Mouse (Mus musculus) ES-CJ7 (cell line): Measurements from ENCODE around the gene Irx4.

ENCODE experiments used
- DNase-seq: peaks from one replicate; pipeline ENCODE4 v3.0.0; 2011; ENCODE audit warnings: low read depth, low spot score

Gene Irx4

DNA sequence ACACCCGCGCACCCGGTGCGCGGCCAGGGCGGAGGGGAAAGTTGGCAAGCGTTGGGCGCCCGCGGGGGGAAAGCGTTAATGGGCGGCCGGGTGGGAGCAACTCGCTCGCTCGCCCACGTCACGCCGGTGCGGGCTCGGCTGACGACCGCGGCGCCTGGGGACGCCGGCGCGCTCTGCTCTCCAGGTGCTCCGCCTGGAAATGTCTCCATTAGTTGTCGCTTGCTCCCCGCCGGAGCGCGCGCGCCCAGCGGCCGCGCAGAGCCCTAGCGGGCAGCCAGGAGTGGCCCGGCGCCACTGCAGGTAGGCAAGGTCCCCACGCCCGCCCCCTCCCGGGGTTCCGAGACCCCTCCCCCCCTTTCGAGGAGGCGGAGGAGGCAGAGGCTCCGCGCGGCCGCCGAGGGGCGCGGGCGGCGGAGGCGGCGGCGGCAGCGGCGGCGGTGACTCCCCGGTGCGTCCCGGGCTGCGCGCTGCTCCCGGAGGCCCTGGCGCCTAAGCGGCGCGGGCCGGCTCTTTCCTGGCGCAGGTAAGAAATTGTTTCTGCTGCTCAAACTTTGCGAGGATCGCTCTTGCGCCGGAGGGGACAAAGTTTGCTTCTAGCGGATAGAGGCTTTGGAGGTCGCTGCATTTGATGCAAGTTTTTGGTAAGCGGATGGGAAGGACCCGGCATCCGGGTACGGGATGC is at the start of gene Irx4:
Gene Irx4, plus strand, starts transcription at position 126 of the 682 bp plus-strand sequence.
- peak; percentile 10 for DNase-seq

DNA sequence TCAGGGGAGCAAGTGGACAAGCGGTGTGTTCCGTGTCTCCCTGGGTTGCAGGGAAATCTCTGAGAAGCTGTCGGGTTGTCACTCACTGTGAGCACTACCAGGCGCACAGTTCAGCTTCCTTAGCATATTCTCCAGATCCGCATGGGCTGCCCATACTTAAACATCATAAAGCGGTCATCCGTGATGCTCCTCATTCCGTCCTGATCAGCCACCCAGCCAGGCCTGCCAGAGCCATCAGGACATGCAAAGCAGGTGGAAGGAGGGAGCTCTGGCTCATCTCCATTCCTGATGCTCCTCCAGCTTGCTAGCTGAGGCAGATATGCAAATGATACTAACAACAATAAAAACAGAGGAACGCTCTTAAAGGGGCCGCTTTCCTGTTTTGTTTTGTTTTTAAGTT is 46.0 kb upstream of the Irx4 start:
- no peak for DNase-seq

DNA sequence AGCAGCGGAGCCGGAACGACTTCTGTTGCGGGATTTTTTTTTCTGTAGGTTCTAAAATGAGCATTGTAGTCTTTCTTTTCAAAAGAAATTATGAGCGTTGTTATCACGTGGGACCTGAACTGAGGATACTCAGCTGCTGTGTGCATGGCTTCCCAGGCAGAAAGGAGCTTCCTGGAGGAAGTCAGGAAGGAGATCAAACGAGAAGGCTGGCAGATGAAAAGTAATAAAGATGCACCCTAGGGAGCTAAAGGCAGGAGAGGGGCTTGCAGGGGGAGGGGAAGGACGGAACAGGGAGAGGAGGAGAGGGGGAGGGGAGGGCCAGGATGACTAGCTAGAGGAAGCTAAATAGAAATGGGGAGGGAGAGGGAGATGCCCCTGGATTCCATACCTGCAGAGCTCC is 23.8 kb upstream of the Irx4 start:
- no peak for DNase-seq

DNA sequence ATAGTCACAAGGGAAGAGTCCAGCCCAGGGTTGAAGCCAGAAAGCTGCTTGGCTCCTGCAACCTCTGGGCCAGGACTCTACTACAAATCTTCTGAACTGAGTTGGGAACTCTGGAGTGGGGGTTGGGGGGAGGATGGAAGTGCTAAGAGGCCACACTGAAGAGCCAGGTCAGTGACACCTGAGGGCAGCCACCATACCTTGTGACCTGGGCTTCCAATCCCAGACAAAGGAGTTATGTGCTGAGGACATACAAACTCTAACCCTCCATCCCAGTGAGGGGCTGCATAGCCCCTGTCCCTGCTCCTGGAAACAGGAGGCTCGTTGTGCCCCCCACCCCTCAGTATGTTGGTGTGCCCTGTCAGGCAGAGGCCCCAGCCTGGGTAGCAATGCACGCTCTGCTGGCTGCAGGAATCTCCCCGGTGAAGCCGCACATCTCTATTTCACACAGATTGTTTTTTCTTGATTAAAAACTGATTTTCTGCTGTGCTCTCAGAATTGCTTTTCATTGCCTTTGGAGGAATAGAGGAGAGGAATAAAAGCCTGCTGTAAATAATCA is 21.0 kb upstream of the Irx4 start:
- no peak for DNase-seq

DNA sequence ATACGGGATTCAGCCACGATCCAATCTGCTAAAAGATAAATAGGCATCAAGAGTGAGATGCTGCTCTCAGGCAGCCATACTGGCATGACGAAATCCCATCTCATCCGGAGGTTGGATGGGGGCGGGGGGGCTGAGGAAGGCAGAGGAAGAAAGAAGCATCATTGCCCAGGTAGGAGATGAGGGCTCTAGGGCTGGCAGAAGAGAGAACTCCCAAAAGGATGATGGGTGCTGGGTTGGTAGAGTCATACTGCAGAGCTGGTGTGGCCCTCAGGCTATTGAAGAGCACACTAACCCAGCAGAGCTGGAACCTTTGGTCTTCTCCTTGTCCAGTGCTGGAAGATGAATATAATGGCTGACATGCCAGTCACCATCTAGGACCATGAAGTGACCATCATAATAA is 17.7 kb upstream of the Irx4 start:
- DNase-seq: no peak

DNA sequence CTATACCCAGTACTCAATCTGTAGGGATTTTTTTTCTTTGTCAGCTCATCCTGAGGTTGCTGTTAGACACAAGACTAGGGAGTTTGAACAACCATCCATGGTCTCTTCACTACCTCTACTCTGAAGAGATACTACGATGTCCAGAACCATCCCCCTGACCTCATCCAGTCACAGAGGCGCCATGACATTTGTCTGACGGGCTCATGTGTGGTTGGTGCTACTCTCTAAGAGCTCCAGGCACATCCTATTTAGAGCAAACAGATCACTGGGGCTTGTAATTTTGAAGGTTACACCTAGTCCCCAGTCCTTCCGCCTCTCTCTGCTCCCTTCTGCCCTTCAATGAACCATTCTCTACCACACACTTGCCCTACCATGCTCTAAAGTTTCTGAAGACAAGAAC is 13.3 kb upstream of the Irx4 start:
- DNase-seq: no peak

DNA sequence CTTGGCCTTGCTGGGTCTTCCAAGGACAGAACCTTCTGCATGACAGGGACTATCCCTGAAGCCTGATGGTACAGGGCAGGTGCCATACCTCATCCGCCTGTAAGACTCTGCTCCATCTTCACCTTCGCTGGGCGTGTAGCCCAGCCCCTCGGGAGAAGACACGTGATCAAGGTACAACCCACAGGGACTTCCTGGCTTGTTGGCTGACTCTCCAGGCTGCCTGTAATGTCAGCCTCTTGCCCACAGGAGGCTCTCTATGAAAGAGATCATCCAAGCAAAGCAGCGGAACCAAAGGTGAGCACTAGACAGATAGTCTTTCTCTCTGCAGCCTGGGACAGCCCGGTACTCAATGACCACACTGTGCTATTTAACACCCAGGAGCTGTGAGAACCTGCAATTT is 9.1 kb upstream of the Irx4 start:
- DNase-seq: peak; percentile 80

DNA sequence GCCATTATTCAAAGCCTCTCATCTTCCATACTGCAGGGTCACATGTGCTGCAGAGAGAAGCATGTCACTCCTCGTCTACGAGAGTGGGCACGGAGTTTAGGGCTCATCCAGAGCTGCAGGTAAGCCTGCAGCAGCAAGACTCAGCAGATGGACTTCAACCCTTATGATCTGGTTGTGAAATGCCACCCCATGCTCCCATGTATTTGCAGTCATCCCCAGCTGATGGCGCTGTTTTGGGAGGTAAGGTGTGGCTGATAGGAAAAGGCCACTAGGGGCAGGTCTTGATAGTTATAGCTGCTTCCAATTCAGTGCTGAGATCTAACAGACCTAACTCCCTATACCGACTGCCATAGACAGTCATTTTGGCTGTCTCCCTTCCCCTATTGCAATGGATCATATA is 8.3 kb upstream of the Irx4 start:
- peak; percentile 70 for DNase-seq

DNA sequence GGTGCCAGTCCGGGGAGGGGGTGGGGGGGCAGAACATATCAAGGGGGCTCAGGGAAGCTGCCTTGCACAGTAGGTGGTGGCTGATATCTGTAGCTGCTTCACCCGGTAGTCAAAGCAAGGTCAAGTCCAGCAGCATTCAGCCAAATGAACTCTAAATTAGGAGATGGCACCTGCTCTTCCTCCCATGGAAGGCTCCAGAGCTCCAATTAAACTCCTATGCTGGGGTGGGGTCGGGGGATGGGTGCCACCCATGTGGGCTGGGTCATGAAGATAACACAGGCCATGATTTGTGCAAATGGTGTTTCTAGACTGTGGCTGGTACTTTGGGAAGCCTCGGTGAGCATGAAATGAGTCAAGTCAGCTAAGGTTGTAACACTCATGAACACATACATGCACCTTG is 1.9 kb upstream of the Irx4 start:
- no peak for DNase-seq

DNA sequence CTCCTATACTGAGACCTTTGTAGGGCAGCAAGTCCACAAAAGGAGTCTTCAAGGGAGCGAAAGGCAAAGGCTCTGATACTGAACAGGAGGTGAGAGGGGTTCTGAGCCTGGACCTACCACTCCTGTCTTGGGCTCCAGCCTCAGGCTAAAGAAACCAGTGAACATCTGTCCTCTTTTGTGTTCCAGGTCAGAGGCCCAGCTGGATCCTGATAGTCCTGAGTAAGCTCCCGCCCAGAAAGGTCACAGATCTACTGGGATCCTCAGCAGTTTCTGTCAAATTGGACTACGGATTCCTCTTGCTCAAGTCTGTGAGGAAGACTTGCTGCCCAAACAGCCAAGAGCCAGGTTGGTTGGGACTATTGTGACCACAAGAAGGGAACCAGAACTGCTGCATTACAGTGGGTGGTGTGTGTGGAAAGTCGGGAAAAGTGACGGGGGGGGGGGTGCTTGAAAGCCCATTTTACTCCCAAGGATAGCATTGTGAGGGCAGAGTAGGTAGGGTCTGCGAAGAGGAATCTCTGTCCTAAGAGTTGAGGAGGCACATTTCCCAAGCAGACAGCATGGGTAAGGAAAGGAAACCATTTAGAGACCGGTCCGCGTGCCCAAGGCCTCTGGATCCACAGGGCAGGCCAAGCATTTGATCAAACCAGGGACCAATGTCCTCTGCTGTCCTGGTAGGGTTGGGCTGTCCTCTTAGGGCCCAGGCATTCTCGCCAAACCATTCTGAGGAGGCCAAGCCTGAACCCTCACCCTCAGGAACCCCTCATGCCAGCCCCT is 514 bp upstream of the Irx4 start:
- peak; percentile 67 for DNase-seq

DNA sequence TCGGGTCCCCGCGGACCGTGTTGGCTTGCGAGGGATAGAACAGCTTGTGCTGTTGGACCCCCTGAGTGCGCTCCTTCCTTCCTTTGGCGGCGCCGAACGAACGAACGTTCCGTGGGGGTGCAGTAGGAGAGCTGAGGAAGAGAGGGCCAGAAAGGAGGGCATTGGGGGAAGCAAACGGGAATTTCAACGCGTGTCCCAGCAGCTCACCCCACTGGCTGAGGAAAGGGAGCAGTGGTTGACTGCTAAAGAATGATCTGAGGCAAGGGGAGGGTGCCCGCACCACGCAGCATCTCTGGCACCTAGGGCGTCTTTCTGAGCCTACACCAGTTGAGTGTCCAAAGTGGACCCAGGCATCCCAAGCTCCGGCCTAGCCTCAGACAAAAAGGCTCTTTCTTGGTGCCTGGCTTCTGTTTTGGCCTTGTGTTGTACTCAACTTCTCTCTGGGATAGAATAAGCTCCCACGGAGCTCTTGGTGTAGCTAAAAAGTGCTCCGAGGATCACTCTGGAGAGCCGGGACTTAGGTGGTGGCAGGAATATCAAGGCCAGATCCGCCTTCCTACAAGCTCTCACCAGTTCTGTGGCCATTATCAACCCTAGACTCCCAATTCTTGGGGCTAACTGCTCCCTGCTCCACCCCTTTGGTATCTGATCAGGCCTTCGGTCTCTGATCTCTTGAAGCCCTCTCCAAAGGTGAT is 904 bp downstream of the Irx4 start:
- DNase-seq: no peak

DNA sequence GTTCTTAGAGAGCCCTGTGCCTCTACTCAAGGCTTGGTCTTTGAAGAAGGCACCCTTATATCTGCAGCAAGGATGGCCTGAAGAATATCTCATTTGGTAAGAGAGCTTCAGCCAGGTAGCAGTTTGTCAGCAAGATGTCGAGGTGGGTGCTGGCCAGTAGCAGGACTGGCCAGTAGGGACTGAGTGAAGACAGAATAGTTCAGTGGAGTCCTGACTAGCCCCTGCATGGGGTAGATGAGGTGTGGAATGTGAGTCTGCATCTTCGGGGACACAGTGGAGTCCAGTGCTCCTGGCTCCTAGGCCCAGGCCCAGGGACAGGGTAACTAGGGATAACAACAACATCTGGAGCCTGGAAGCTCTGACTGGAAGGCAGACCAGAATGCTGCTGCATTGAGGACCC is 1.6 kb downstream of the Irx4 start:
- DNase-seq: no peak

DNA sequence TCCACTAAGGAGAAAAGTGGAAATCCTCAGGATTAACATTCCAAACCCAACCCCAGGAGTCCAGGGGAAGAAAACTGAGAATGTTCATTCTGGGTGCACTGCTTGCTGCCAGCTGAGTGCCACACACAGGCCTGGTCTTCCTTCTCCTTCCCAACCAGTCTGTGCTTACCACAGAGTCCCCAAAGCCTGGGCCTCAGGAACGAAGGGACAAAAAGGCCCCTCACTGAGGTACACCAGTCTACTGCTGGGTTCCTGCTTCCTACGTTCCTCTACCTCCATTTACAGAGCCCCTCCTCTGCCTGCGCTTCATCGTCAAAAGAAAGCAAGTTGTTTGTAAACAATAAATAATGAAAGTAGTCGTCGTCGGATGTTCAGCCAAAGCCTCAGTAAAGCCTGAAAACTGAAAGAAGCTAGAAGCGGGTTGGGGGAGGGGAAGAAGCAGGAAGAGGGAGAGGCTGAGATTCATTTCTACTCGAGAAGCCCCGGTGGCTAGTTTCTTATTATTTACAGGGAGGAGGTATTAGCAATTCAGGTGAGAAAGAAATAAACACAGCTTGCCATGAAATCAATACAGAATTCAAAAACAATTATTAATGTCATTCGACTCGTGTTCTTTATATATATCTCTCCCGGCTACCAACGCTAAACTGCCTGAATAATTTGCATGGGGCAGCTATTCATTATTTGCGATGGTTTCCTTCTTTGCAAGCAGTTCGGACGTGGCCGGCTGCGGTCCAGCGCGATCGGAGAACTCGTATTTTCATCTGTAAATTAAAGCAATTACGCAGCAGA is 2.3 kb downstream of the Irx4 start:
- no peak for DNase-seq

DNA sequence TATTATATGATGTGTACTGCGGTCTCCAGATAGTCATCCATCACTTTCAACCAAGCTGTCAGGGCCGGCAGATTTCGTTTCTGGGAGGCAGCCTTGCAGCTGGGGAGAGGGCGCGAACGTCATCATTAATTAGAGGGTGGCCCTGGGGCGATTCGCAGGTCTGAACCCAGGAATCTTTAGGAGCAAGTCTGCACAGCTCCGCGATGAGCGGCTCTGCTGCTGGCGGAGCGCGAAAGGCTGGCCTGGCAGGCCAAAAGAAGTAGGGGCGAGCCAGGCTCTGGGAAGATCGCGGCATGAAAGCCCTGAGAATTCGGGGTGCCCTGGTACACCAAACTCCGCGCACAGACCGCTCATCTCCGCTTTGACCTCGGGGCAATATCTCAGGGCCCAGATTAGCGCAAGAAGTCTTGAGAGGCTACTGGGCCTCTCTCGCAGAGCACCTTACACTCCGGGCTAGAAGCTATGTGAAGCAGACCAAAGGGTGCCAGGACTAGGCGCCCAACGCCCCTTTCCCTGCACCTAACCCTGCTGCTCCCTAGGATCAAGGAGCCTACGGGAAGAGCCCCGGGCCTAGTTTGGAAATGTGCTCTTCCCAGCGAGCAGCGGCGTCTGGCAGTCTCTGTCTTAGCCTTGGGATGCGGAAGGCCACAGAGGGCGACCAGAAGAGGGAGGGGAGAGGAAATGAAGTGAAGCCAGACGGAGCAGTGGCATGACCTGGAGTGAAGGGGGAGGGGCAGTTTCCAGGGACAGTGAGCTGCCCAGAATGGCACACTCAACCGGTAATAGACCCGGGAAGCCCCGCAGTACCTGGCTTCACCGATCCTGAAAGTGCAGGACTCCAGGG is 3.1 kb downstream of the Irx4 start:
- DNase-seq: no peak

DNA sequence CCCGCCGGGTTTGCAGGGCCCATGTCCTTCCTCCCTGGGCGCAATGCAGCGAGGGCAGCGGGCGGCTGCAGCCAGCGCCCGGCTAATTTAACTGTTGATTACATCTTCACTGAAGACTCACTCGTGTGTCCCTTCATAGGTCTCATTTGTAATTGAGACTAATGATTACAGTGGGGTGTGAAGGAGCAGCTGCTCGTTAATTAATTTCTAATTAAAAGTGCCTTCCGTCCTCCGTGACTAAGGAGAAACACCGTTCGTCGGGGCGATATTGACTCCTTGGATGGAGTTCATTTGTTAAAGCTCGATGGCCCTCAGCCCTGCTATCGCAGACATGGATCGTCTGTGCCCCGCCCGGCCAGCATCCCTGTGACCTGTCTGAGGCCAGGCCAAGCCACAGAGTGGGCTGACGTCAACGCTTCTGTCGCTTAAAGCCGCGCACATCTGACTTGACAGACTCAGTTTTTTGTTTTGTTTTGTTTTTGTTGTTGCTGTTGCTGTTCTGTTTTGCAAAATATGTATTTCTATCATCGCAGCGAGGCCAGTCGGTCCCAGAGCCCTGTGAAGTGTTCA is 4.0 kb downstream of the Irx4 start:
- no peak for DNase-seq

DNA sequence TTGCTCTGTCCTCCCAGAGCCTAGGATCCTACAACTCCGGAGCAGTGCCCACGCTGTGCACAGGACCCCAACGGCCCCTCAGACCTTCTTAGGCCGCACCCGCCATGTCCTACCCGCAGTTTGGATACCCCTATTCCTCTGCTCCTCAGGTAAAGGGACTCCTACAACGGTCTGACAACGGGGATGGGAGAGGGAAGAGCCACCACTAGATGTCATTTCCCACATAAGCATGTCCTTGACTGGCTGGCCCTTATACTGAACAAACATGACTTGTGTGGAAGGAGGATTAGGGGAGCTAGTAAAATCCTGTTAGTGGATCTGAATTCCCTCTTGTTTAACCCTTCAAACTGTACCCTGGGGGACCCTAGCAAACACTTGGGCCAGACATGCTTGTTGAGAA is 4.6 kb downstream of the Irx4 start:
- DNase-seq: no peak

DNA sequence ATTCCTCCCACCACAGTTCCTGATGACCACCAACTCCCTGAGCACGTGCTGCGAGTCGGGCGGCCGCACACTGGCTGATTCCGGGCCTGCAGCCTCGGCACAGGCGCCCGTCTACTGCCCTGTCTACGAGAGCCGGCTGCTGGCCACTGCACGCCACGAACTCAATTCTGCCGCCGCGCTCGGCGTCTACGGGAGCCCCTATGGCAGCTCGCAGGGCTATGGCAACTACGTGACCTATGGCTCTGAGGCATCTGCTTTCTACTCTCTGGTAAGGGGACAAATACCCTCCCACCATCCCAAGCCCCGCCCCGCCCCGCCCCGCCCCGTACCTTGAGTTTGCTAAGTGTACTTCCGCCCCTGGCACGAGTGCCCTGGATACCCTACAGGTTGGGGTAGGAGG is 5.2 kb downstream of the Irx4 start:
- peak; percentile 30 for DNase-seq

DNA sequence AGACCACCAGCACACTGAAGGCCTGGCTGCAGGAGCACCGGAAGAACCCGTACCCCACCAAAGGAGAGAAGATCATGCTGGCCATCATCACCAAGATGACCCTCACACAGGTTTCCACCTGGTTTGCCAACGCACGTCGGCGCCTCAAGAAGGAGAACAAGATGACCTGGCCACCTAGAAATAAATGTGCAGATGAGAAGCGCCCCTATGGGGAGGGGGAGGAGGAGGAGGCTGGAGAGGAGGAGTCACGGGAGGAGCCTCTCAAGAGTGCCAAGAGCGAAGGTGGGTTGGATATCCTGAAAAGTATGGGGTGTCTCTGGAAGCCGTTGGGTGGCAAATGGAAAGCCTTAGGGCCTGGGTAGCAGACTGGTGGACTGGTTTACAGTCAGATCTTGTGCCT is 7.3 kb downstream of the Irx4 start:
- no peak for DNase-seq

DNA sequence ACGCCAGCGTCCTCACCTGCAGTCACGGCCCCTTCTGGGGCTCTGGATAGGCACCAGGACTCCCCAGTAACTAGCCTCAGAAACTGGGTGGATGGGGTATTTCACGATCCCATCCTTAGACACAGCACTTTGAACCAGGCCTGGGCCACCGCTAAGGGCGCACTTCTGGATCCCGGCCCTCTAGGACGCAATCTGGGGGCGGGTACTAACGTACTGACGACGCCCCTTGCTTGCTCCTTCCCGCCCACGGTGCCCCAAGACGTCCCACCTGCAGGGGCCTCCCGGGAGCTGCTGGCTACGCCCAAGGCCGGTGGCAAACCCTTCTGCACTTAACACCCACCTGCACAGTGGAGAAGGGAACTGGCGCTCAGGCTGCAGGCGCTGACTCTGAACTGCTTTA is 8.4 kb downstream of the Irx4 start:
- peak; percentile 86 for DNase-seq

DNA sequence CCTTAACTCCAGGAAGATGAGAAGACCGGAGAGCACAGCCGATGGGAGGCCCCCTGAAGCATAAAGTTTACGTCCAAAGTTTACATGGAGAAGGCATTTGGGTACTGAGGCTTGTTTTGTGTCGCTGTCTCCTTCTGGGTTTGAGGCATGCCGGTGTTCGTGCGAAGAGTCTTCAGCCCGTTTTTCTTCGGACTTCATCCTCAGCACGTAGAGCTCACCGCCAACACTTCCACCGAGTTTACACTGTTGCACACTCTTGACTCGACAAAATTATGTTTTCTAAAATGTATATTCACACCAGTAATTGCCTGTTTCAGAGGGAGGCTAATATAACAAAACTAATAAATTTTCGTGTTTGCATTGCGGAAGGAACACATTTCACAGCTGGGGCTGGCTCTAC is 9.0 kb downstream of the Irx4 start:
- DNase-seq: no peak
